Mouse (Mus musculus): ENCODE results near the gene Dusp14. TPM values are rescaled to one million over a fixed set of nuclear protein-coding genes. Genes with fewer than 3 reads are reported as not detected.
A peak's percentile ranks its signal among the peaks of the same experiment; 100 is the strongest.

Gene Dusp14
- 11.0 and 13.3 TPM in 2 replicates for polyA plus RNA-seq (2016; fragmentation: Nextera tagmentation; extraction: Ambion mirVana)

- H3K4me3 ChIP-seq = peak within 1 kb of the TSS; percentile 72
- WGBS = 9% methylated on average over 11 of the region's 11 CpGs
- H3K27ac ChIP-seq = peak within 1 kb of the TSS; percentile 86
- DNase-seq (ENCODE audit: low spot score) = no peak
- peaks cover 56% of the 10 kb centered on the region for H3K27me3 ChIP-seq (ENCODE audit: insufficient read depth, poor library complexity, severe bottlenecking)
- H3K9me3 ChIP-seq = no peaks in the 10 kb centered on the region
- no peaks in the 10 kb centered on the region for H3K36me3 ChIP-seq
- peaks cover 41% of the 10 kb centered on the region for H3K4me1 ChIP-seq (replicated peaks)
Measured at GRCm38 (mm10) chr11:84069034-84069370, at the start of gene Dusp14. TSS of gene Dusp14 (minus strand) at chr11:84069261.

DNA sequence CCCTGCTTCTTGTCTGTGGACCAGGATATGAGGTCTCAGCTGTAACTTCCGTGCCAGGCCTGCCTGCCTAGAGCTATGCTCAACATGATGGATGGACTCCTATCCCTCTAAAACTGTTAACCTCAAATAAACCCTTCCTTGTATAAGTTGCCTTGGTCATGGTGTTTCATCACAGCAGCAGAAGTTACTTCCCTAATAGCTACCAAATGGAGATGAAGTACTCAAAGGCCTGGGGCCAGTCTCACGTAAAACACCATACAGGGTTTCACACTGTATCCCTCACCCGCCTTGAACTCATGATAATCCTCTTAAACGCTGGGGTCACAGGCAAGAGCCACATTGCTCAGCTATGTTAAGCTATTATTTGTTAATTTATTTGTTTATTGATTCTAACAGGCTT, 48.4 kb upstream of the Dusp14 start:
- Histone ChIP-seq H3K4me3 (no peak overlapping the region), H3K27ac (no peak overlapping the region), H3K36me3 (peaks cover 90% of the 10 kb centered on the region), H3K27me3 (ENCODE audit: insufficient read depth, poor library complexity, severe bottlenecking) (no peaks in the 10 kb centered on the region), H3K9me3 (no peaks in the 10 kb centered on the region), H3K4me1 (replicated peaks) (no peaks in the 10 kb centered on the region)
- WGBS = 90% methylated on average over 4 of the region's 4 CpGs
- no peak for DNase-seq (ENCODE audit: low spot score)

- Histone ChIP-seq H3K27ac (no peak overlapping the region), H3K9me3 (no peaks in the 10 kb centered on the region), H3K27me3 (ENCODE audit: insufficient read depth, poor library complexity, severe bottlenecking) (no peaks in the 10 kb centered on the region), H3K4me3 (no peak overlapping the region), H3K4me1 (replicated peaks) (no peaks in the 10 kb centered on the region), H3K36me3 (peaks cover 89% of the 10 kb centered on the region)
- DNase-seq (ENCODE audit: low spot score) = no peak
- 73% methylated on average over 2 of the region's 2 CpGs for WGBS
Measured at GRCm38 (mm10) chr11:84116221-84116620, 47.2 kb upstream of the Dusp14 start.

GRCm38 (mm10) chr11:84115646-84116045, 46.6 kb upstream of the Dusp14 start:
- Histone ChIP-seq H3K36me3 (peaks cover 89% of the 10 kb centered on the region), H3K27ac (no peak overlapping the region), H3K9me3 (no peaks in the 10 kb centered on the region), H3K4me3 (no peak overlapping the region), H3K27me3 (ENCODE audit: insufficient read depth, poor library complexity, severe bottlenecking) (no peaks in the 10 kb centered on the region), H3K4me1 (replicated peaks) (no peaks in the 10 kb centered on the region)
- no peak for DNase-seq (ENCODE audit: low spot score)
- WGBS = 93% methylated on average over 9 of the region's 9 CpGs

GRCm38 (mm10) chr11:84113623-84114022, 44.6 kb upstream of the Dusp14 start:
- Histone ChIP-seq H3K4me1 (replicated peaks) (no peaks in the 10 kb centered on the region), H3K27ac (no peak overlapping the region), H3K36me3 (peaks cover 89% of the 10 kb centered on the region), H3K4me3 (no peak overlapping the region), H3K27me3 (ENCODE audit: insufficient read depth, poor library complexity, severe bottlenecking) (no peaks in the 10 kb centered on the region), H3K9me3 (no peaks in the 10 kb centered on the region)
- no peak for DNase-seq (ENCODE audit: low spot score)
- 92% methylated on average over 5 of the region's 5 CpGs for WGBS

DNA sequence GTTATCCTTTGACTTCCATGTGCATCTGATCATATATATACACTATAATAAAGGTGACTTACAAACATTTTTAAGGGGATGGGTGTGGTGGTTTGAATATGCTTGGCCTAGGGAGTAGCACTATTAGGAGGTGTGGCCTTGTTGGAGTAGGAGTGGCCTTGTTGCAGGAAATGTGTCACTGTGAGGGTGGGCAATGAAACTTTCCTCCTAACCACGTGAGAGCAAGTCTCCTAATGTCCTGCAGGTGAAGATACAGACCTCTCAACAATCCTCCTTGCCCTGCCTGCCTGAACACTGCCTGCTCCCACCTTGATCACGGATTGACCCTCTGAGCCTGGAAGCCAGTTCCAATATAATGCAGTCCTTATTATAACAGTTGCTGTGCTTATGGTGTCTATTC, 38.1 kb upstream of the Dusp14 start:
- DNase-seq (ENCODE audit: low spot score) = no peak
- no peak overlapping the region for H3K27ac ChIP-seq
- 69% methylated on average over 2 of the region's 2 CpGs for WGBS
- no peak overlapping the region for H3K4me3 ChIP-seq
- H3K9me3 ChIP-seq = no peaks in the 10 kb centered on the region
- H3K4me1 ChIP-seq (replicated peaks) = no peaks in the 10 kb centered on the region
- no peaks in the 10 kb centered on the region for H3K27me3 ChIP-seq (ENCODE audit: insufficient read depth, poor library complexity, severe bottlenecking)
- H3K36me3 ChIP-seq = peaks cover 99% of the 10 kb centered on the region

GRCm38 (mm10) chr11:84104036-84104435, 35.0 kb upstream of the Dusp14 start:
- Histone ChIP-seq H3K4me3 (no peak overlapping the region), H3K9me3 (no peaks in the 10 kb centered on the region), H3K36me3 (peaks cover 100% of the 10 kb centered on the region), H3K4me1 (replicated peaks) (no peaks in the 10 kb centered on the region), H3K27me3 (ENCODE audit: insufficient read depth, poor library complexity, severe bottlenecking) (no peaks in the 10 kb centered on the region), H3K27ac (no peak overlapping the region)
- 94% methylated on average over 6 of the region's 6 CpGs for WGBS
- DNase-seq (ENCODE audit: low spot score) = no peak

DNA sequence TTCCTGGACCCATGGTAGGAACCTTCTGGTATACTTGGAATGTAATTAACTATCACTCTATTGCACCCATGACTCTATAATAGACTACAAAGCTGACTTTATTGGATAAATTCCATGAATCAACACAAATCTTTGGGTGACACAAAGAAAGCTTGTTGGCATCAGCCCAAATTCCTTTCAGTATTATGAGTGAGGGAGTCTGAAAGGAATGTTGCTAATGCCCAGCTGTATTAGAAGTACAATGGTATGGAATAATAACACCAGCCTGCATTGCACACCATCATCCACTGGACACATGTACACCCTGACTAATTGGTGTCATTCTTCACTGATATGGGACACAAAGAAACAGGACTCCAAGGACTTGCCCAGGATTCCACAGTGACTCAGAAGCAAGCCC, 32.1 kb upstream of the Dusp14 start:
- no peak overlapping the region for H3K4me3 ChIP-seq
- H3K27me3 ChIP-seq (ENCODE audit: insufficient read depth, poor library complexity, severe bottlenecking) = no peaks in the 10 kb centered on the region
- H3K27ac ChIP-seq = no peak overlapping the region
- H3K9me3 ChIP-seq = no peaks in the 10 kb centered on the region
- peaks cover 100% of the 10 kb centered on the region for H3K36me3 ChIP-seq
- no peak for DNase-seq (ENCODE audit: low spot score)
- no peaks in the 10 kb centered on the region for H3K4me1 ChIP-seq (replicated peaks)

GRCm38 (mm10) chr11:84097251-84097998, 28.4 kb upstream of the Dusp14 start:
- Histone ChIP-seq H3K4me3 (no peak overlapping the region), H3K27ac (no peak overlapping the region), H3K9me3 (no peaks in the 10 kb centered on the region), H3K4me1 (replicated peaks) (no peaks in the 10 kb centered on the region), H3K27me3 (ENCODE audit: insufficient read depth, poor library complexity, severe bottlenecking) (no peaks in the 10 kb centered on the region), H3K36me3 (peaks cover 87% of the 10 kb centered on the region)
- 86% methylated on average over 5 of the region's 5 CpGs for WGBS
- DNase-seq (ENCODE audit: low spot score) = no peak

DNA sequence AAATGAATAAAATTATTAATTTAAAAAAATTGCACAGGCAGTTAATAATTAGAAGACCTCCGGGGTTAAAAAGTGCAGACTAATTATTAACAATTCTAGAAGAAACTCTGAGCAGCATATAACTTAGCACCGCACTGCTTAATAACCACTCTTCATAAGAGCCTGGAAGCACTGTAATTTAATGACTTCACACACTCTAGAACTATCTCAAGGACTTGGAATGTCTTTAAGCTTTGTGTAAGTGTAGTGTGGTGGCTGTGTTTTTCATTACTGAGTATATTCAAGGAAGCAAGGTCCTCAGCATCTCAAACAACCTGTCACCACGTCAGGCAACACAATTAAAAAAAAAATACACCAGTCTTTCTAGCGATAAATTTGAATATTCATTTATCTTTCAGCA, 26.0 kb upstream of the Dusp14 start:
- no peaks in the 10 kb centered on the region for H3K9me3 ChIP-seq
- no peak overlapping the region for H3K4me3 ChIP-seq
- no peak for DNase-seq (ENCODE audit: low spot score)
- 87% methylated on average over 4 of the region's 4 CpGs for WGBS
- no peaks in the 10 kb centered on the region for H3K27me3 ChIP-seq (ENCODE audit: insufficient read depth, poor library complexity, severe bottlenecking)
- peaks cover 86% of the 10 kb centered on the region for H3K36me3 ChIP-seq
- no peak overlapping the region for H3K27ac ChIP-seq
- H3K4me1 ChIP-seq (replicated peaks) = no peaks in the 10 kb centered on the region

GRCm38 (mm10) chr11:84090572-84090971, 21.5 kb upstream of the Dusp14 start:
- Histone ChIP-seq H3K4me3 (no peak overlapping the region), H3K4me1 (replicated peaks) (no peaks in the 10 kb centered on the region), H3K9me3 (no peaks in the 10 kb centered on the region), H3K27me3 (ENCODE audit: insufficient read depth, poor library complexity, severe bottlenecking) (no peaks in the 10 kb centered on the region), H3K27ac (no peak overlapping the region), H3K36me3 (peaks cover 77% of the 10 kb centered on the region)
- no peak for DNase-seq (ENCODE audit: low spot score)
- 94% methylated on average over 8 of the region's 8 CpGs for WGBS

DNA sequence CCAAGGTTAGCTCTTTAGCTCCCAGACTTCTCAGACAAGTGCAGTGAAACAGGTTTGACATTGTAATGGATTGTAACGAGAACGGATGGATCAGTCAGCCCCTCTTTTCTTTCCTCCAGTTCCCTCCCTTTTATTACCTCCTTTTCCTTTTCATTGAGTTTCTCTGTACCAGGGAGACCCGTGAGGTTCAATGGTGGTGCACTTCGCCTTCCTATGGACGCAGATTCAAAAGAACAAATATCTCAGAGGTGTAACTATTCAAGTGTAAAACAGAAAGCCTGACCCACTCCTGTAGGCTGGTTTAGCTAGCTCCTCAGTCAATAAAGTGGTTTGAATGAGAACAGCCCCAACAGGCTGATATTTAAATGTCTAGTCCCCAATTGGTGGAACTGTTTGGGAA, 12.8 kb upstream of the Dusp14 start:
- H3K36me3 ChIP-seq = peaks cover 80% of the 10 kb centered on the region
- H3K4me1 ChIP-seq (replicated peaks) = no peaks in the 10 kb centered on the region
- no peak for DNase-seq (ENCODE audit: low spot score)
- no peak overlapping the region for H3K27ac ChIP-seq
- H3K4me3 ChIP-seq = no peak overlapping the region
- H3K27me3 ChIP-seq (ENCODE audit: insufficient read depth, poor library complexity, severe bottlenecking) = no peaks in the 10 kb centered on the region
- WGBS = 94% methylated on average over 5 of the region's 5 CpGs
- H3K9me3 ChIP-seq = no peaks in the 10 kb centered on the region

DNA sequence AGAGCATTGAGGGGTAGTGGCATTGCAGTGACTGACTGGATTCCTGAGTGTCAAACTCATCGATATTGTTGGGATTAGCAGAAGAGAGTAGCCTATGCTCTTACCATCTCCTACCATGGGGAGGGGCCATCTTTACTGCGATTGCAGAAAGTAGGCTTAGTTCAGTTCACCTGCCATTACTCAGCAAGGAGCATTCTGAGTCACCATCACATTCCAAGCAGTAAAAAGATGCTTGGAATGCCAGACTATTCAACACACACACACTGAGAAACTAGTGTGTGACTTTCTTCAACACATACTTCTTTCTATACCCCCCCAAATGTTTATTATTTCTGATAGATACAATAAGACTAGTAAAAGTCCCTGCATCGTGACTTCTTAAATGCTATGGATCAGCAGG, 11.3 kb upstream of the Dusp14 start:
- Histone ChIP-seq H3K9me3 (no peaks in the 10 kb centered on the region), H3K27ac (no peak overlapping the region), H3K4me1 (replicated peaks) (no peaks in the 10 kb centered on the region), H3K4me3 (no peak overlapping the region), H3K27me3 (ENCODE audit: insufficient read depth, poor library complexity, severe bottlenecking) (no peaks in the 10 kb centered on the region), H3K36me3 (peaks cover 66% of the 10 kb centered on the region)
- DNase-seq (ENCODE audit: low spot score) = no peak
- WGBS = 91% methylated on average over 3 of the region's 3 CpGs

DNA sequence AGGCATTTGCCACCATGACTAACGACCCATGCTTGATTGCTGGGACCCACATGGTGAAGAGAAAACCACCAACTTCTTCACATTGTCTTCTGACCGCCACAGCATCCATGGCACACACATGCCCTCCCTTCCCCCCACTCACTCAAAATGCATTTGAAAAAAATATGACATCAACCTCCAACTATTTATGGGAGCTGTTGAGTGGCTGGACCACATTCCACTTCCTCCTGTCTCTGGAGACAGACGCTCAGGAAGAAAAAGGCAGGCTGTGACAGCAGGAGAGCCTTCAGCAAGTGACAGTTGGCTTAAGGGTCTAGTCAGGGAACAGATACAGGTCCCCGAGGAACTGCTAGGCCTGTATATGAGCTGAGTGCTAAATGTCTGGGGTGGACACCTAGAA, 10.8 kb upstream of the Dusp14 start:
- Histone ChIP-seq H3K9me3 (no peaks in the 10 kb centered on the region), H3K27me3 (ENCODE audit: insufficient read depth, poor library complexity, severe bottlenecking) (no peaks in the 10 kb centered on the region), H3K4me1 (replicated peaks) (no peaks in the 10 kb centered on the region), H3K4me3 (no peak overlapping the region), H3K36me3 (peaks cover 63% of the 10 kb centered on the region), H3K27ac (no peak overlapping the region)
- WGBS = 83% methylated on average over 4 of the region's 4 CpGs
- DNase-seq (ENCODE audit: low spot score) = no peak
